18 mouse cellular contexts compared by ENCODE assay signal in genomic region chr4:105551966-105552685, GRCm38 (mm10).
DNase-seq lines count a peak whose midpoint lies in the region; ATAC-seq and TF ChIP-seq lines count a peak whose summit lies in the region.
"Had no signal": no experiment of that assay in that cellular context is flagged by ENCODE, and none has a peak within 500 bp of the region (broad histone marks: within the 10 kb centered on the region; RNA-seq: fewer than 3 reads in every experiment).

No protein-coding gene starts in this region.

- no peak for TF ChIP-seq EP300 in liver, postnatal 0 days (IDR thresholded peaks at IDR 0.05; ENCODE audit: low read depth)

- 92% methylated on average over 4 of the region's 4 CpGs for WGBS in kidney, embryonic 14.5 days
- 78% methylated on average over 4 of the region's 4 CpGs for WGBS in liver, postnatal 0 days (ENCODE audit: insufficient replicate concordance)

- peak; percentile 29; the same call in 1 of the 2 replicates for TF ChIP-seq CTCF in liver, postnatal 0 days (IDR thresholded peaks at IDR 0.05; ENCODE audit: low read depth)

- no peak overlapping the region for H3K9ac ChIP-seq in kidney, embryonic 14.5 days (ENCODE audit: low read depth, low read length)
- no peak overlapping the region for H3K9ac ChIP-seq in liver, postnatal 0 days (replicated peaks)
- H3K9ac ChIP-seq: embryonic facial prominence, embryonic 13.5 days; heart, embryonic 15.5 days; limb, embryonic 13.5 days; midbrain, embryonic 15.5 days; stomach, embryonic 15.5 days had no signal

- DNase-seq in kidney, adult 8-10 months: peak; percentile 17 to 36
- DNase-seq in liver, postnatal 0 days: no peak
- DNase-seq in liver: no peak
- DNase-seq in ES-CJ7 (ENCODE audit: low read depth, low spot score): peak; percentile 45
- no peak for DNase-seq in heart, postnatal 4 days
- DNase-seq: adrenal gland, postnatal 25 days; cerebellum, adult 8-10 months; lung, adult 18-20 months; spleen, adult 18-20 months had no signal

- H3K27me3 ChIP-seq in kidney, embryonic 14.5 days (ENCODE audit: control insufficient read depth, insufficient read depth, low read length): no peaks in the 10 kb centered on the region
- no peaks in the 10 kb centered on the region for H3K27me3 ChIP-seq in liver, postnatal 0 days (ENCODE audit: insufficient read depth, low read length)
- H3K27me3 ChIP-seq: embryonic facial prominence, embryonic 13.5 days; heart, embryonic 15.5 days; limb, embryonic 13.5 days; midbrain, embryonic 15.5 days; stomach, embryonic 15.5 days had no signal

- H3K27ac ChIP-seq in kidney, embryonic 14.5 days (ENCODE audit: low read depth, low read length): no peak overlapping the region
- H3K27ac ChIP-seq in liver, postnatal 0 days (ENCODE audit: low read depth): no peak overlapping the region
- H3K27ac ChIP-seq: embryonic facial prominence, embryonic 13.5 days; heart, embryonic 15.5 days; hindbrain, embryonic 10.5 days; limb, embryonic 13.5 days; midbrain, embryonic 15.5 days; stomach, embryonic 15.5 days had no signal

- H3K36me3 ChIP-seq in kidney, embryonic 14.5 days (ENCODE audit: control insufficient read depth, insufficient read depth, low read length): no peaks in the 10 kb centered on the region
- no peaks in the 10 kb centered on the region for H3K36me3 ChIP-seq in liver, postnatal 0 days (replicated peaks; ENCODE audit: insufficient read depth, low read length)
- H3K36me3 ChIP-seq: embryonic facial prominence, embryonic 13.5 days; heart, embryonic 15.5 days; hindbrain, embryonic 10.5 days; limb, embryonic 13.5 days; midbrain, embryonic 15.5 days; stomach, embryonic 15.5 days had no signal

- H3K4me3 ChIP-seq in kidney, embryonic 14.5 days (ENCODE audit: low read length): no peak overlapping the region
- no peak overlapping the region for H3K4me3 ChIP-seq in liver, postnatal 0 days (ENCODE audit: low read depth, low read length)
- H3K4me3 ChIP-seq: embryonic facial prominence, embryonic 13.5 days; heart, embryonic 15.5 days; hindbrain, embryonic 10.5 days; limb, embryonic 13.5 days; midbrain, embryonic 15.5 days; stomach, embryonic 15.5 days had no signal

- ATAC-seq in kidney, embryonic 14.5 days (ENCODE audit: low FRiP score, low TSS enrichment): no peak
- ATAC-seq in liver, postnatal 0 days: no peak
- ATAC-seq in megakaryocyte progenitor cell, adult 5-6 weeks (replicated peaks; ENCODE audit: poor library complexity): peak; percentile 44; the same call in 1 of the 2 replicates
- ATAC-seq: forebrain, embryonic 16.5 days; midbrain, embryonic 15.5 days had no signal

- no peak overlapping the region for H3K4me2 ChIP-seq in kidney, embryonic 14.5 days (replicated peaks; ENCODE audit: low read depth, low read length)
- no peak overlapping the region for H3K4me2 ChIP-seq in liver, postnatal 0 days (ENCODE audit: low read depth, low read length)
- H3K4me2 ChIP-seq: embryonic facial prominence, embryonic 13.5 days; heart, embryonic 15.5 days; limb, embryonic 13.5 days; midbrain, embryonic 15.5 days; stomach, embryonic 15.5 days had no signal

- H3K4me1 ChIP-seq in kidney, embryonic 14.5 days (ENCODE audit: control insufficient read depth, insufficient read depth, low read length): no peaks in the 10 kb centered on the region
- H3K4me1 ChIP-seq in liver, postnatal 0 days (ENCODE audit: insufficient read depth): no peaks in the 10 kb centered on the region
- H3K4me1 ChIP-seq: heart, embryonic 15.5 days; midbrain, embryonic 15.5 days; stomach, embryonic 15.5 days had no signal

- H3K9me3 ChIP-seq in kidney, embryonic 14.5 days (ENCODE audit: control insufficient read depth, low read length): no peaks in the 10 kb centered on the region
- H3K9me3 ChIP-seq in liver, postnatal 0 days (ENCODE audit: low read length): no peaks in the 10 kb centered on the region
- H3K9me3 ChIP-seq: embryonic facial prominence, embryonic 13.5 days; heart, embryonic 15.5 days; hindbrain, embryonic 10.5 days; limb, embryonic 13.5 days; midbrain, embryonic 15.5 days; stomach, embryonic 15.5 days had no signal

Comparison
In these comparisons a context has a peak if more than half of its experiments do, and no peak if none do; other contexts are left out.
1. DNase-seq: peak in kidney, adult 8-10 months (2 of 2) and ES-CJ7 (single experiment); none in liver, postnatal 0 days (single experiment), liver (single experiment) and heart, postnatal 4 days (single experiment).